Mouse (Mus musculus) ES-Bruce4 (cell line): ENCODE results near the gene Gm28308.

Source experiments
- CTCF ChIP-seq: IDR thresholded peaks from one replicate; pipeline ENCODE4 v1.8.1; 2011; ENCODE audit warnings: low read depth, low read length
- EP300 ChIP-seq: IDR thresholded peaks from 2 replicates; pipeline ENCODE4 v1.6.1; 2011; ENCODE audit warnings: low read depth, low read length; ENCODE audit not compliant: insufficient read depth
- POLR2A ChIP-seq: IDR thresholded peaks from one replicate; pipeline ENCODE4 v1.8.1; 2011; ENCODE audit warnings: low read length; ENCODE audit not compliant: insufficient read depth

DNA sequence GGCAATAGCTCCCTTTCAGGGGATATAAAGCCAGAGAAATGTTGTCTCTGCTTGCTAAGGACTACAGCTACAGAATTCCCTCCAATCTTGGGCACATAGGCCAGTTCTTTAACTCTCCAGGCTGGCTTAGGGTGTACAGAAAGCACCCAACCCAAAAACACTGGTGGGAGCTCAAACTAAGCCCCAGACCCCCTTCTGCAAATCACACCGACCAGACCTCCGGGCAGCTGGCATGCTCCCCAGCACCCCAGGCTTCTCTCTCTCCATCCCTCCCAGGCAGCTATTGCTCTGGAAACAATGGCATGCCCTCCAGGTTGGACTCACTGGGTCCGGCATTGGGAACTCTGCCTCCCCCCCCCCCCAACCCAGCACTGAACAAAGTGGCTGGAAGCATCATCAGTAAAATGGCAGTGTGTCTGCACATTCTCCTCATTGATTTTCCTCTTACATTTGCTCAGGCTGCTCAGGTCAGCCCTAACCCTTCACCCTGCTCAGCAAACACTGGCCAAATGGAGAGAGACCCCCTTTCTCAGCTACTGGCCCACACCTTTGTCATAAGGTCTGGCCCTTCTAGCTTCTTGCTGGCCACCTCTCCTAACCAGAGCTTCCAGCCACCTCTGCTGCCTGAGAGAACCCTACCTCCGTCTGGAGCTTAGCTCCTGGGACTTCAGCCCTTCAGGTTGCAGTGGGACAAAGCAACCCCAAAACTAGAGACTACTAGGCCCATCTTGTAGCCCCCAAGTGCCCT lies 34.0 kb downstream of the Gm28308 start:
- TF ChIP-seq CTCF, result no peak
- no peak for TF ChIP-seq POLR2A
- TF ChIP-seq EP300, result no peak
